Comparison of ENCODE assay signal across 9 mouse cellular contexts in the genomic region with DNA sequence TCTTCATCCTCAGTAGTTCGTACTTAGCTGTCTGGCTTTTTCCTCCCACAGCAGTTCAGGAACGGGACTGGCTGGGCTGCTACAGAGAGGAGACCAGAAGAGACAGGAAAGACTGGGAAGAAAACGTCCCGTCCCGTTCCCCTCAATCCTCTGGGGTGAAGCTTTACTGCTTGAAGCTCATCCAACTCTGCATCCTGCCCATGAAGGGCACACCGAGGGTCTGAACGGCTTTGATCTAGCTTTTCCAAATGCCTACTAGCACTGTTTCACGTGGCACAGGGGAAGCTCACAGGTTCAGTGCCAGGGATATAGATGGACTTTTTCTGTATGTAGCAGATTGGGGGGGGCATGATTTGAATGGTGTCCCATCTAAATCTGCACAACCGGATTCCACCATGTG. TPM values are rescaled to one million over a fixed set of nuclear protein-coding genes. Genes with fewer than 3 reads are reported as not detected.
DNase-seq lines count a peak whose midpoint lies in the region; ATAC-seq and TF ChIP-seq lines count a peak whose summit lies in the region.
"Had no signal": no experiment of that assay in that cellular context is flagged by ENCODE, and none has a peak within 500 bp of the region (broad histone marks: within the 10 kb centered on the region; RNA-seq: fewer than 3 reads in every experiment).

No protein-coding gene starts in this region.

- 31% methylated on average over 9 of the region's 9 CpGs for WGBS in lung, embryonic 14.5 days
- 39% methylated on average over 9 of the region's 9 CpGs for WGBS in intestine, postnatal 0 days
- 21% methylated on average over 9 of the region's 9 CpGs for WGBS in neural tube, embryonic 14.5 days

- no peaks in the 10 kb centered on the region for H3K9me3 ChIP-seq in lung, embryonic 14.5 days (ENCODE audit: low read depth, low read length)
- no peaks in the 10 kb centered on the region for H3K9me3 ChIP-seq in intestine, postnatal 0 days (ENCODE audit: control insufficient read depth)
- H3K9me3 ChIP-seq in neural tube, embryonic 14.5 days (ENCODE audit: control insufficient read depth, low read length) = no peaks in the 10 kb centered on the region

- no peak overlapping the region for H3K27ac ChIP-seq in lung, embryonic 14.5 days (ENCODE audit: low read depth)
- no peak overlapping the region for H3K27ac ChIP-seq in intestine, postnatal 0 days (ENCODE audit: low read depth, low read length)
- no peak overlapping the region for H3K27ac ChIP-seq in neural tube, embryonic 14.5 days (ENCODE audit: low read depth, low read length)
- H3K27ac ChIP-seq: liver, embryonic 14.5 days had no signal

- H3K9ac ChIP-seq in lung, embryonic 14.5 days = no peak overlapping the region
- H3K9ac ChIP-seq in intestine, postnatal 0 days (ENCODE audit: low read depth, low read length) = no peak overlapping the region
- no peak overlapping the region for H3K9ac ChIP-seq in neural tube, embryonic 14.5 days (replicated peaks; ENCODE audit: low read depth, low read length)
- H3K9ac ChIP-seq: liver, embryonic 14.5 days had no signal

- H3K4me1 ChIP-seq in lung, embryonic 14.5 days (ENCODE audit: insufficient read depth) = no peaks in the 10 kb centered on the region; the same call in 1 of the 2 replicates
- no peaks in the 10 kb centered on the region for H3K4me1 ChIP-seq in intestine, postnatal 0 days (replicated peaks; ENCODE audit: control insufficient read depth, insufficient read depth, low read length)
- H3K4me1 ChIP-seq in neural tube, embryonic 14.5 days (ENCODE audit: control insufficient read depth, insufficient read depth, low read length) = no peaks in the 10 kb centered on the region

- TF ChIP-seq CTCF in lung, embryonic 14.5 days (IDR thresholded peaks at IDR 0.05; ENCODE audit: low read depth) = no peak
- no peak for TF ChIP-seq CTCF in intestine, postnatal 0 days (IDR thresholded peaks at IDR 0.05; ENCODE audit: low read depth)

- 0 out of 2 replicates have a peak, but pooled peaks cover 3% of the 10 kb centered on the region for H3K27me3 ChIP-seq in lung, embryonic 14.5 days (ENCODE audit: insufficient read depth, low read length)
- H3K27me3 ChIP-seq in intestine, postnatal 0 days (replicated peaks; ENCODE audit: control insufficient read depth, insufficient read depth, low read length) = no peaks in the 10 kb centered on the region
- H3K27me3 ChIP-seq in neural tube, embryonic 14.5 days (ENCODE audit: control insufficient read depth, insufficient read depth, low read length) = no peaks in the 10 kb centered on the region

- no peaks in the 10 kb centered on the region for H3K36me3 ChIP-seq in lung, embryonic 14.5 days (ENCODE audit: insufficient read depth)
- no peaks in the 10 kb centered on the region for H3K36me3 ChIP-seq in intestine, postnatal 0 days (ENCODE audit: control insufficient read depth, insufficient read depth)
- no peaks in the 10 kb centered on the region for H3K36me3 ChIP-seq in neural tube, embryonic 14.5 days (ENCODE audit: control insufficient read depth, insufficient read depth, low read length)

- peak overlapping the region; percentile 34 for H3K4me3 ChIP-seq in lung, embryonic 14.5 days (ENCODE audit: low read depth, low read length)
- no peak overlapping the region for H3K4me3 ChIP-seq in intestine, postnatal 0 days (ENCODE audit: low read depth, low read length)
- no peak overlapping the region for H3K4me3 ChIP-seq in neural tube, embryonic 14.5 days (ENCODE audit: low read depth, low read length)

- ATAC-seq in lung, embryonic 14.5 days (ENCODE audit: insufficient read depth) = no peak
- ATAC-seq in intestine, postnatal 0 days = no peak
- no peak for ATAC-seq in neural tube, embryonic 14.5 days (ENCODE audit: low read depth)

- peak overlapping the region; percentile 82 for H3K4me2 ChIP-seq in lung, embryonic 14.5 days
- peak overlapping the region; percentile 68 for H3K4me2 ChIP-seq in intestine, postnatal 0 days (replicated peaks; ENCODE audit: low read depth)
- peak overlapping the region; percentile 81; the same call in 1 of the 2 replicates for H3K4me2 ChIP-seq in neural tube, embryonic 14.5 days (ENCODE audit: low read depth, low read length)

- DNase-seq in embryo, embryonic 10 days (ENCODE audit: low spot score) = peak; percentile 18
- DNase-seq in embryo, embryonic 10.5 days (ENCODE audit: low spot score) = no peak
- DNase-seq in lung, embryonic 14.5 days = no peak
- no peak for DNase-seq in lung, postnatal 10 days
- no peak for DNase-seq in gastrocnemius, adult 18-20 months (ENCODE audit: low spot score)
- no peak for DNase-seq in left cerebral cortex, adult 18-20 months (ENCODE audit: low spot score in 2 of 2)

RNA-seq across cellular contexts. Expression of a gene that starts 16.0 kb away (rescaled TPM):
- 13.7 and 14.8 TPM in 2 replicates for polyA plus RNA-seq in lung, embryonic 14.5 days (2014; fragmentation: Nextera tagmentation; extraction: Ambion mirVana)
- 14.9 and 15.6 TPM in 2 replicates for polyA plus RNA-seq in intestine, postnatal 0 days (2015; fragmentation: Nextera tagmentation; extraction: Ambion mirVana)
- 10.3 and 10.7 TPM in 2 replicates for polyA plus RNA-seq in neural tube, embryonic 14.5 days (2014; fragmentation: Nextera tagmentation; extraction: Ambion mirVana)
- under 1 TPM; 0.73 to 0.97 TPM for total RNA-seq in gastrocnemius, adult 18-20 months (2021)
- total RNA-seq in left cerebral cortex, adult 18-20 months (2021) = 1 to 10 TPM; 8.3 to 8.6 TPM

RNA-seq across cellular contexts. Expression of a gene that starts 43.2 kb away (rescaled TPM):
- polyA plus RNA-seq in lung, embryonic 14.5 days (2014; fragmentation: Nextera tagmentation; extraction: Ambion mirVana) = 4.2 and 5.0 TPM in 2 replicates
- 13.8 and 16.1 TPM in 2 replicates for polyA plus RNA-seq in intestine, postnatal 0 days (2015; fragmentation: Nextera tagmentation; extraction: Ambion mirVana)
- 1.5 and 1.6 TPM in 2 replicates for polyA plus RNA-seq in neural tube, embryonic 14.5 days (2014; fragmentation: Nextera tagmentation; extraction: Ambion mirVana)
- total RNA-seq in gastrocnemius, adult 18-20 months (2021) = under 1 TPM; 0.53 to 0.97 TPM
- 1 to 10 TPM; 2.9 to 3.0 TPM for total RNA-seq in left cerebral cortex, adult 18-20 months (2021)
